Mouse (Mus musculus) small intestine, adult 2 months (tissue): Measurements from ENCODE around the gene Sobp.

Experiments
- CTCF ChIP-seq: fragments of 200-500 bp; IDR thresholded peaks from 2 replicates; pipeline ENCODE4 v1.5.1; 2012; ENCODE audit warnings: low read depth, mild to moderate bottlenecking, control low read depth, inconsistent platforms, low read length, moderate library complexity, mixed read lengths; ENCODE audit not compliant: insufficient replicate concordance, insufficient read length; ENCODE audit errors: extremely low read depth
- POLR2A ChIP-seq: fragments of 200-500 bp; IDR thresholded peaks from 2 replicates; pipeline ENCODE4 v1.6.1; 2012; ENCODE audit warnings: low read depth, mild to moderate bottlenecking, control low read depth, inconsistent platforms, low read length, moderate library complexity

GRCm38 (mm10) chr10:42955205-42955604, 219.1 kb downstream of the Sobp start:
- TF ChIP-seq POLR2A (no peak), CTCF (no peak)
